Mouse (Mus musculus) embryonic facial prominence, embryonic 12.5 days (tissue): Measurements from ENCODE around the gene Cnot9. TPM values are rescaled to one million over a fixed set of nuclear protein-coding genes. Genes with fewer than 3 reads are reported as not detected.

Experiments
- ATAC-seq: fragments of 200-750 bp; cut with Nextera tagmentation; 2 replicates; pipeline ENCODE4 v1.8.0; 2017; ENCODE audit not compliant: insufficient number of reproducible peaks, insufficient read depth, low FRiP score, low TSS enrichment
- H3K27ac ChIP-seq: fragments of 300-500 bp; sonication (generic); 2 replicates; pipeline ENCODE4 v1.5.1; 2016; ENCODE audit warnings: mild to moderate bottlenecking
- H3K27me3 ChIP-seq: fragments of 300-500 bp; sonication (generic); 2 replicates; pipeline ENCODE4 v1.6.1; 2016; ENCODE audit warnings: mild to moderate bottlenecking, moderate library complexity
- H3K36me3 ChIP-seq: fragments of 300-500 bp; sonication (generic); 2 replicates; pipeline ENCODE4 v1.6.1; 2016; ENCODE audit warnings: mild to moderate bottlenecking
- H3K4me1 ChIP-seq: fragments of 300-500 bp; sonication (generic); 2 replicates; pipeline ENCODE4 v1.6.1; 2016
- H3K4me2 ChIP-seq: fragments of 300-500 bp; sonication (generic); replicated peaks from 2 replicates; pipeline ENCODE4 v1.6.1; 2016; ENCODE audit warnings: mild to moderate bottlenecking, moderate library complexity
- H3K4me3 ChIP-seq: fragments of 300-500 bp; sonication (generic); 2 replicates; pipeline ENCODE4 v1.5.1; 2016; ENCODE audit warnings: mild to moderate bottlenecking
- H3K9ac ChIP-seq: fragments of 300-500 bp; sonication (generic); 2 replicates; pipeline ENCODE4 v1.6.1; 2016; ENCODE audit warnings: mild to moderate bottlenecking, moderate library complexity
- H3K9me3 ChIP-seq: fragments of 300-500 bp; sonication (generic); 2 replicates; pipeline ENCODE4 v1.6.1; 2016; ENCODE audit warnings: mild to moderate bottlenecking, moderate library complexity
- WGBS: fragments of 180-500 bp; shearing (Covaris S2); methylation state at CpG from one replicate; pipeline ENCODE4 v1.1.7; 2016; 5-methylcytosine and 5-hydroxymethylcytosine counted together
- polyA plus RNA-seq: library from polyadenylated mRNA; unstranded; fragments of >200 nt; fragmentation: Nextera tagmentation; extraction: Ambion mirVana; gene quantifications from 2 replicates; pipeline ENCODE4 v1.2.1, GENCODE M21; 2016

Gene Cnot9
- polyA plus RNA-seq, 1 experiment from 2014 or later: 70.1 TPM

- Histone ChIP-seq H3K9me3 (no peaks in the 10 kb centered on the region), H3K4me1 (peaks cover 16% of the 10 kb centered on the region; the same call in 1 of the 2 replicates), H3K4me2 (no peak overlapping the region), H3K27ac (no peak overlapping the region), H3K4me3 (no peak overlapping the region), H3K9ac (no peak overlapping the region), H3K36me3 (no peaks in the 10 kb centered on the region), H3K27me3 (no peaks in the 10 kb centered on the region)
- ATAC-seq: no peak
Observed at GRCm38 (mm10) chr1:74538650-74539049, 32.8 kb downstream of the Cnot9 start.

DNA sequence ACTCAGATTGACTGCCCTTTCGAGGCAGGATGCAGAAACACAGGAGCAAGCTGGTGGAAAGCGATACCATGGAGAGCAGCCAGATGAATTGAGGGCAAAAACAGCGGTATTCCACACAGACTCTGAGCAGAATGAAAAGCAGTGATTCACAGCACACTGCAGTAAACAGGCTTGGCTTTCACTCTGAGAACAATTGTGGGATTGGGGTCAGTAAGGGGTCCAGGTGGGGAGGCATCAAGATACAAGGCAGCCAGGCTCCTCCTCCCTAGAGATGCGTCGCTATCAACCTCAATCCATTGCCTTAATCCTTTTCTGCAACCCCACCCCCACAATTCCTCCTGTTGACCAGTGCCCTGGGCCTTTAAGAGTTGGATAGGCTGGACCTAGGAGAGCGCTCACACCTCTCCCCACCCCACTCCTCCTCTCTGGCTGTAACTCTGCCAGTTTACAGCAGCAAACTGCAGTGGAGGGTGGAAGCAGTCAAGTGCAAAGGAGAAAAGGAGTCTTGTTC lies 36.6 kb downstream of the Cnot9 start, which contains the start of gene Plcd4:
TSS of gene Plcd4 (plus strand) at position 438 of the 511 bp plus-strand sequence.
- Histone ChIP-seq H3K27me3 (no peaks in the 10 kb centered on the region), H3K36me3 (no peaks in the 10 kb centered on the region), H3K27ac (no peak within 1 kb of the TSS), H3K4me3 (no peak within 1 kb of the TSS), H3K9me3 (no peaks in the 10 kb centered on the region), H3K4me1 (peaks cover 16% of the 10 kb centered on the region; the same call in 1 of the 2 replicates), H3K4me2 (no peak within 1 kb of the TSS), H3K9ac (no peak within 1 kb of the TSS)
- ATAC-seq: no peak
- 5% methylated on average over 6 of the region's 6 CpGs for WGBS

GRCm38 (mm10) chr1:74544184-74544583 lies 38.3 kb downstream of the Cnot9 start, which contains the start of gene Usp37:
Usp37 (minus strand) TSS chr1:74544284.
- no peaks in the 10 kb centered on the region for H3K27me3 ChIP-seq
- ATAC-seq: no peak
- H3K4me2 ChIP-seq: no peak within 1 kb of the TSS
- no peak within 1 kb of the TSS for H3K27ac ChIP-seq
- H3K4me3 ChIP-seq: no peak within 1 kb of the TSS
- 71% methylated on average over 4 of the region's 4 CpGs for WGBS
- peaks cover 9% of the 10 kb centered on the region; the same call in 1 of the 2 replicates for H3K4me1 ChIP-seq
- no peaks in the 10 kb centered on the region for H3K36me3 ChIP-seq
- H3K9ac ChIP-seq: no peak within 1 kb of the TSS
- no peaks in the 10 kb centered on the region for H3K9me3 ChIP-seq

DNA sequence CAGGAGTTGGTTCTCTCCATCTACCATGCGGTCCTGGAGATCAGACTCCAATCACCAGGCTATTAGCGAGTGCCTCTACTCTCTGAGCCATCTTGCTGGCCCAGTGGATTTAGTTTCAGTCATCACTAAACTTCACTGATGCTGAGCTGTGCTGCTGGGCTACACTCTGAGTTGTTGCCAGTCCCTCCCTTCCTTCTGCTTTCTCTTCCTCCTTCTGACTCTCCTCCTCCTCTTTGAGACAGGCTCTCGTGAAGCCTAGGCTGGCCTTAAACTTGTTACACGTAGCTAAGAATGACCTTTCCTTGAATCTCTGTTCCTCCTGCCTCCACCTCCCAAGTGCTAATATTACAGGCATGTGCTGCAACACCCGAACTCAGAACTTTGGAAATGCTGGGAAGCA lies 53.2 kb downstream of the Cnot9 start:
- Histone ChIP-seq H3K27me3 (no peaks in the 10 kb centered on the region), H3K27ac (no peak overlapping the region), H3K4me3 (no peak overlapping the region), H3K9me3 (no peaks in the 10 kb centered on the region), H3K4me2 (no peak overlapping the region), H3K4me1 (no peaks in the 10 kb centered on the region), H3K9ac (no peak overlapping the region), H3K36me3 (peaks cover 5% of the 10 kb centered on the region; the same call in 1 of the 2 replicates)
- 85% methylated on average over 5 of the region's 5 CpGs for WGBS
- no peak for ATAC-seq

DNA sequence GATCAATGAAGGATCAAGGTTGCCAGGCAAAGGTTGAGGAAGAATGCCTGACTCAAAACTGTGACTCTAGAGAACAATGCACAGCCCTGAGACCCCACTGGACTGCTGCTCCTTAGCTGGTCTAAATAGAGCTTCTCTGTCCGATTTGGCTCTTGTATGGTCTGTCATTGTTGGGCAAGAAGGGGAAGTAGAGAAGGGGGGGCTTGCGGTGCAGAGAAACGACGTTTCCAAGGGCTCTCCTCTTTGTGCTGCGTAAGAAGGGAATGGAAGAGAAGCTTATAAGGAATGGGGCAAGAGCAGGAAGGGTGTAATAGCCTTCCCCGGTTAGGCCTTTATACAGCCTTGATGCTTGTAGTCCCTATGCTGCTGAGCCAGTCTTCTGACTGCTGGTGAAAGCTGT lies 60.0 kb downstream of the Cnot9 start:
- Histone ChIP-seq H3K4me2 (no peak overlapping the region), H3K9me3 (no peaks in the 10 kb centered on the region), H3K27ac (no peak overlapping the region), H3K27me3 (no peaks in the 10 kb centered on the region), H3K36me3 (peaks cover 64% of the 10 kb centered on the region), H3K9ac (no peak overlapping the region), H3K4me3 (no peak overlapping the region), H3K4me1 (no peaks in the 10 kb centered on the region)
- WGBS: 93% methylated on average over 6 of the region's 6 CpGs
- no peak for ATAC-seq

DNA sequence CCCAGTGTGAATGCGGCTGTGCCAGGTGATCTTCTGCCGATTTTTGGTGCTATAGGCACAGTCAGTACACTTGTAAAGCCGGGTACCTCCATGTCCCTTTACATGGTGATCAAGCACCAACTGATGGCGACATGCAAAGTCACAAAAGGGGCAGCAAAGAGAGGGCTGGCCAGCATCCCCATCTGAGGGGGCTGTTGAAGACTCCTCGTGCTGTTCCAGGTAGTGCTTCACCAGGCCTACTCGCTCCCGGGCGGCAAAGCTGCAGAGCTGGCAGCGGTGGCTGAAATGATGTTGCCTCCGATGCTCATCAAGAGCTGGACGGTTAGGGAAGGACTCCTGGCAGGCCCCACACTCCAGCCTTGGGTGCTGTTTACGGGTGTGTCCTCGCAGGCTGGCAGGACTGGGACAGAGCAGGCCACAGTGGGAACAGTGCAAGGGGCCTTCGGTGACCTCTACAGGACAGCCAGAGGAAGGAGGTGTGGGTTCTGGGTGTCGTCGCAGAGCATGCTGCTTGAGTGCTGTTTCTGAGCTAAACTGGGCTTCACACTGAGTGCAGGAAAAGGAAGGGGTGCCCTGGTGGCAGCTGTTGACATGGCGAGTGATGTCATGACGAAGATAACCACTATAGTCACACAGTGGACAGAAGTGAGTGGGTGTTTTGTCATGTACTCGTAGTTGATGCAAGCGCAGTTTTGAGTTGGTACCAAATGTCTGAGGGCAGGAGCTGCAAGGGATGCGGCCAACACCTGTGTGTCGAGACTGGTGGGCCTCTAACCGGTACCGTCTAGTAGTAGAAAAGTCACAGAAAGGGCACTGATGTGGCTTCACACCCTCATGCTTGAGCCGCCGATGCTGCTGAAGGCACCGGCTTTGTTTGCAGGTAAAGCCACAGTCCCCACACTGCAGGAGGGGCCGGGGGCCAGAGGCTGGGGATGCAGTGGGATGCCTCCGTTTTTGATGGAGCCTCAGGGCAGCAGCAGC lies 64.2 kb downstream of the Cnot9 start:
- 92% methylated on average over 29 of the region's 29 CpGs for WGBS
- Histone ChIP-seq H3K36me3 (peaks cover 88% of the 10 kb centered on the region), H3K9me3 (no peaks in the 10 kb centered on the region), H3K9ac (no peak overlapping the region), H3K4me1 (no peaks in the 10 kb centered on the region), H3K27me3 (no peaks in the 10 kb centered on the region), H3K4me2 (no peak overlapping the region), H3K27ac (no peak overlapping the region), H3K4me3 (no peak overlapping the region)
- no peak for ATAC-seq

Other genes with a start within 250 kb of the Cnot9 start
- not detected in 2 replicates for gene Gpbar1, start 227.5 kb upstream of the Cnot9 start, polyA plus RNA-seq
- gene Aamp, start 221.3 kb upstream of the Cnot9 start, polyA plus RNA-seq: 211 and 213 TPM in 2 replicates
- gene Pnkd, start 221.1 kb upstream of the Cnot9 start, polyA plus RNA-seq: 106 TPM in 2 replicates
- 18.4 and 20.1 TPM in 2 replicates for gene Tmbim1, start 200.4 kb upstream of the Cnot9 start, polyA plus RNA-seq
- gene Catip, start 143.9 kb upstream of the Cnot9 start, polyA plus RNA-seq: 0.93 and 0.98 TPM in 2 replicates
- 4.1 and 5.0 TPM in 2 replicates for gene Slc11a1, start 130.9 kb upstream of the Cnot9 start, polyA plus RNA-seq
- 75.7 and 78.9 TPM in 2 replicates for gene Ctdsp1, start 114.5 kb upstream of the Cnot9 start, polyA plus RNA-seq
- 0.23 and 0.24 TPM in 2 replicates for gene Vil1, start 96.7 kb upstream of the Cnot9 start, polyA plus RNA-seq
- 0.89 and 1.2 TPM in 2 replicates for gene Plcd4, start 36.8 kb downstream of the Cnot9 start, polyA plus RNA-seq
- gene Usp37, start 38.2 kb downstream of the Cnot9 start, polyA plus RNA-seq: 39.8 and 41.7 TPM in 2 replicates
- gene Zfp142, start 82.2 kb downstream of the Cnot9 start, polyA plus RNA-seq: 9.5 and 10.5 TPM in 2 replicates
- gene Bcs1l, start 82.2 kb downstream of the Cnot9 start, polyA plus RNA-seq: 15.2 and 17.8 TPM in 2 replicates
- gene Rnf25, start 95.3 kb downstream of the Cnot9 start, polyA plus RNA-seq: 37.9 and 39.0 TPM in 2 replicates
- gene Stk36, start 95.4 kb downstream of the Cnot9 start, polyA plus RNA-seq: 13.7 and 13.9 TPM in 2 replicates
- 28.6 and 29.3 TPM in 2 replicates for gene Ttll4, start 155.7 kb downstream of the Cnot9 start, polyA plus RNA-seq
- gene Cyp27a1, start 207.5 kb downstream of the Cnot9 start, polyA plus RNA-seq: 9.1 and 10.5 TPM in 2 replicates
- 0.47 and 0.56 TPM in 2 replicates for gene Prkag3, start 243.2 kb downstream of the Cnot9 start, polyA plus RNA-seq